11 mouse cellular contexts compared by ENCODE assay signal in genomic region chr12:83303221-83303620, GRCm38 (mm10).
A peak's percentile ranks its signal among the peaks of the same experiment; 100 is the strongest.
DNase-seq lines count a peak whose midpoint lies in the region; ATAC-seq and TF ChIP-seq lines count a peak whose summit lies in the region.
"Had no signal": no experiment of that assay in that cellular context is flagged by ENCODE, and none has a peak within 500 bp of the region (broad histone marks: within the 10 kb centered on the region; RNA-seq: fewer than 3 reads in every experiment).

No protein-coding gene starts in this region.

- ATAC-seq in forebrain, embryonic 14.5 days: no peak
- peak; percentile 16; the same call in 1 of the 2 replicates for ATAC-seq in hindbrain, embryonic 13.5 days (ENCODE audit: low FRiP score)
- ATAC-seq in neural tube, embryonic 15.5 days (ENCODE audit: low FRiP score): no peak; the same call in 1 of the 2 replicates

- peak overlapping the region; percentile 75 for H3K27ac ChIP-seq in layer of hippocampus, adult 2 months
- H3K27ac ChIP-seq in forebrain, embryonic 14.5 days (ENCODE audit: low read depth, low read length): peak overlapping the region; percentile 85
- H3K27ac ChIP-seq in hindbrain, embryonic 13.5 days: peak overlapping the region; percentile 96
- peak overlapping the region; percentile 86 for H3K27ac ChIP-seq in neural tube, embryonic 15.5 days (replicated peaks)
- H3K27ac ChIP-seq: liver, embryonic 14.5 days had no signal

- peak overlapping the region; percentile 22; the same call in 1 of the 2 replicates for H3K9ac ChIP-seq in forebrain, embryonic 14.5 days (ENCODE audit: low read length)
- H3K9ac ChIP-seq in hindbrain, embryonic 13.5 days: peak overlapping the region; percentile 60
- 0 out of 2 replicates have a peak overlapping the region, but pooled peaks have one; percentile 23 for H3K9ac ChIP-seq in neural tube, embryonic 15.5 days (replicated peaks)
- H3K9ac ChIP-seq: liver, embryonic 14.5 days had no signal

- DNase-seq in layer of hippocampus, adult 2 months (ENCODE audit: low spot score in 2 of 2): no peak
- no peak for DNase-seq in layer of hippocampus, postnatal 10 days (ENCODE audit: low spot score in 2 of 2)
- no peak for DNase-seq in forebrain, embryonic 14.5 days (ENCODE audit: low spot score)
- no peak for DNase-seq in natural killer cell, adult 2 months (ENCODE audit: low spot score in 2 of 2)
- DNase-seq in thymus, postnatal 10 days (ENCODE audit: low spot score in 2 of 2): no peak
- no peak for DNase-seq in right cerebral cortex, postnatal 4 days
- DNase-seq: right cerebral cortex, postnatal 25 days; thymus, adult 18-20 months had no signal

- H3K36me3 ChIP-seq in forebrain, embryonic 14.5 days (ENCODE audit: control insufficient read depth, insufficient read depth, low read length): no peaks in the 10 kb centered on the region
- no peaks in the 10 kb centered on the region for H3K36me3 ChIP-seq in hindbrain, embryonic 13.5 days
- H3K36me3 ChIP-seq in neural tube, embryonic 15.5 days: no peaks in the 10 kb centered on the region

- peaks cover 14% of the 10 kb centered on the region for H3K4me1 ChIP-seq in forebrain, embryonic 14.5 days (ENCODE audit: control insufficient read depth, insufficient read depth, low read length)
- H3K4me1 ChIP-seq in hindbrain, embryonic 13.5 days (replicated peaks): peaks cover 42% of the 10 kb centered on the region
- H3K4me1 ChIP-seq in neural tube, embryonic 15.5 days: peaks cover 29% of the 10 kb centered on the region

- no peak for TF ChIP-seq CTCF in layer of hippocampus, adult 2 months (conservative IDR thresholded peaks at IDR 0.05)

- no peaks in the 10 kb centered on the region for H3K27me3 ChIP-seq in forebrain, embryonic 14.5 days (replicated peaks; ENCODE audit: control insufficient read depth, insufficient read depth, low read length)
- H3K27me3 ChIP-seq in hindbrain, embryonic 13.5 days: no peaks in the 10 kb centered on the region
- H3K27me3 ChIP-seq in neural tube, embryonic 15.5 days (replicated peaks): no peaks in the 10 kb centered on the region

- no peaks in the 10 kb centered on the region for H3K9me3 ChIP-seq in forebrain, embryonic 14.5 days (replicated peaks; ENCODE audit: control insufficient read depth, low read length)
- H3K9me3 ChIP-seq in hindbrain, embryonic 13.5 days: no peaks in the 10 kb centered on the region
- H3K9me3 ChIP-seq in neural tube, embryonic 15.5 days (replicated peaks): no peaks in the 10 kb centered on the region

- 0 out of 2 replicates have a peak overlapping the region, but pooled peaks have one; percentile 18 for H3K4me2 ChIP-seq in forebrain, embryonic 14.5 days (ENCODE audit: low read length)
- H3K4me2 ChIP-seq in hindbrain, embryonic 13.5 days: peak overlapping the region; percentile 36
- peak overlapping the region; percentile 35 for H3K4me2 ChIP-seq in neural tube, embryonic 15.5 days

- H3K4me3 ChIP-seq in layer of hippocampus, adult 2 months: no peak overlapping the region
- H3K4me3 ChIP-seq in forebrain, embryonic 14.5 days (ENCODE audit: low read depth, low read length): no peak overlapping the region
- no peak overlapping the region for H3K4me3 ChIP-seq in hindbrain, embryonic 13.5 days
- H3K4me3 ChIP-seq in neural tube, embryonic 15.5 days (replicated peaks): no peak overlapping the region

- 56% methylated on average over 6 of the region's 6 CpGs for WGBS in forebrain, embryonic 14.5 days
- 46% methylated on average over 6 of the region's 6 CpGs for WGBS in hindbrain, embryonic 13.5 days
- WGBS in neural tube, embryonic 15.5 days: 46% methylated on average over 6 of the region's 6 CpGs
